Mouse (Mus musculus) megakaryocyte, embryonic 14.5 days (primary cell): ENCODE results near the gene Zfp628. TPM values are rescaled to one million over a fixed set of nuclear protein-coding genes. Genes with fewer than 3 reads are reported as not detected.
A peak's percentile ranks its signal among the peaks of the same experiment; 100 is the strongest.

Experiments used
- H3K27me3 ChIP-seq: replicated peaks from 2 replicates; pipeline ENCODE3; 2012; ENCODE audit warnings: inconsistent platforms
- H3K36me3 ChIP-seq: replicated peaks from 2 replicates; pipeline ENCODE3; 2012; ENCODE audit warnings: low read length, inconsistent platforms, mixed read lengths
- H3K4me1 ChIP-seq: 2 replicates; pipeline ENCODE4 v1.6.1; 2012; ENCODE audit warnings: inconsistent platforms
- H3K4me3 ChIP-seq: replicated peaks from 2 replicates; pipeline ENCODE3; 2012; ENCODE audit warnings: moderate library complexity, mild to moderate bottlenecking, inconsistent platforms
- H3K9me3 ChIP-seq: 2 replicates; pipeline ENCODE4 v1.6.1; 2012; ENCODE audit warnings: inconsistent platforms
- FLI1 ChIP-seq: IDR thresholded peaks from 2 replicates; pipeline ENCODE4 v1.6.1; 2012; ENCODE audit warnings: low read length, inconsistent platforms, mixed read lengths
- GATA1 ChIP-seq: IDR thresholded peaks from 3 replicates; pipeline ENCODE4 v1.6.1; 2012; ENCODE audit warnings: mixed read lengths, low read length, inconsistent platforms, borderline replicate concordance
- polyA plus RNA-seq: library from polyadenylated mRNA; stranded (reverse); fragments of >175 nt; gene quantifications from 2 replicates; pipeline ENCODE4 v1.2.3, GENCODE M21; 2012; ENCODE audit warnings: low replicate concordance; ENCODE audit not compliant: insufficient read depth

Gene Zfp628
- polyA plus RNA-seq, 1 experiment: 33.6 TPM

- H3K4me3 ChIP-seq: peak overlapping the region; percentile 99
- H3K4me1 ChIP-seq: peaks cover 42% of the 10 kb centered on the region
- TF ChIP-seq FLI1 (no peak), GATA1 (no peak)
- peaks cover 5% of the 10 kb centered on the region; the same call in 1 of the 2 replicates for H3K9me3 ChIP-seq
- H3K36me3 ChIP-seq: peaks cover 43% of the 10 kb centered on the region
- H3K27me3 ChIP-seq: no peaks in the 10 kb centered on the region
Observed at GRCm38 (mm10) chr7:4915669-4916416, 826 bp downstream of the Zfp628 start.

GRCm38 (mm10) chr7:4917494-4917893 lies 2.5 kb downstream of the Zfp628 start:
- peaks cover 51% of the 10 kb centered on the region for H3K36me3 ChIP-seq
- H3K9me3 ChIP-seq: peaks cover 5% of the 10 kb centered on the region; the same call in 1 of the 2 replicates
- peaks cover 56% of the 10 kb centered on the region for H3K4me1 ChIP-seq
- TF ChIP-seq FLI1 (no peak), GATA1 (no peak)
- peaks cover 2% of the 10 kb centered on the region for H3K27me3 ChIP-seq
- no peak overlapping the region for H3K4me3 ChIP-seq

- Histone ChIP-seq H3K27me3 (peaks cover 14% of the 10 kb centered on the region), H3K36me3 (peaks cover 51% of the 10 kb centered on the region), H3K4me1 (peaks cover 68% of the 10 kb centered on the region), H3K4me3 (no peak overlapping the region), H3K9me3 (peaks cover 5% of the 10 kb centered on the region; the same call in 1 of the 2 replicates)
- TF ChIP-seq GATA1: no peak
- no peak for TF ChIP-seq FLI1
Observed at GRCm38 (mm10) chr7:4918681-4919080, 3.7 kb downstream of the Zfp628 start.

- Histone ChIP-seq H3K9me3 (peaks cover 5% of the 10 kb centered on the region; the same call in 1 of the 2 replicates), H3K36me3 (peaks cover 51% of the 10 kb centered on the region), H3K27me3 (peaks cover 18% of the 10 kb centered on the region), H3K4me3 (no peak overlapping the region), H3K4me1 (peaks cover 71% of the 10 kb centered on the region)
- TF ChIP-seq GATA1 (no peak), FLI1 (no peak)
Observed at GRCm38 (mm10) chr7:4919096-4919495, 4.1 kb downstream of the Zfp628 start.

- peaks cover 51% of the 10 kb centered on the region for H3K36me3 ChIP-seq
- TF ChIP-seq FLI1 (no peak), GATA1 (no peak)
- peaks cover 74% of the 10 kb centered on the region for H3K4me1 ChIP-seq
- H3K9me3 ChIP-seq: peaks cover 5% of the 10 kb centered on the region; the same call in 1 of the 2 replicates
- peaks cover 26% of the 10 kb centered on the region for H3K27me3 ChIP-seq
- peak overlapping the region; percentile 2 for H3K4me3 ChIP-seq
Observed at GRCm38 (mm10) chr7:4919971-4920370, 5.0 kb downstream of the Zfp628 start.

GRCm38 (mm10) chr7:4920496-4920895 lies 5.5 kb downstream of the Zfp628 start:
- Histone ChIP-seq H3K9me3 (peaks cover 5% of the 10 kb centered on the region; the same call in 1 of the 2 replicates), H3K4me3 (no peak overlapping the region), H3K4me1 (peaks cover 80% of the 10 kb centered on the region), H3K27me3 (peaks cover 30% of the 10 kb centered on the region), H3K36me3 (peaks cover 51% of the 10 kb centered on the region)
- TF ChIP-seq GATA1: no peak
- TF ChIP-seq FLI1: no peak

- peak overlapping the region; percentile 81 for H3K4me3 ChIP-seq
- H3K4me1 ChIP-seq: peaks cover 80% of the 10 kb centered on the region
- peaks cover 5% of the 10 kb centered on the region; the same call in 1 of the 2 replicates for H3K9me3 ChIP-seq
- peaks cover 37% of the 10 kb centered on the region for H3K27me3 ChIP-seq
- peaks cover 51% of the 10 kb centered on the region for H3K36me3 ChIP-seq
- TF ChIP-seq FLI1 (no peak), GATA1 (no peak)
Observed at GRCm38 (mm10) chr7:4920976-4921823, 6.2 kb downstream of the Zfp628 start.

GRCm38 (mm10) chr7:4921824-4922482 lies 6.9 kb downstream of the Zfp628 start, which contains the start of gene Nat14:
TSS of gene Nat14 (plus strand) at chr7:4922028.
- peaks cover 45% of the 10 kb centered on the region for H3K27me3 ChIP-seq
- peaks cover 47% of the 10 kb centered on the region for H3K36me3 ChIP-seq
- H3K4me1 ChIP-seq: peaks cover 72% of the 10 kb centered on the region
- no peak for TF ChIP-seq GATA1
- no peak for TF ChIP-seq FLI1
- peak within 1 kb of the TSS; percentile 88 for H3K4me3 ChIP-seq
- peaks cover 5% of the 10 kb centered on the region; the same call in 1 of the 2 replicates for H3K9me3 ChIP-seq

- Histone ChIP-seq H3K9me3 (peaks cover 5% of the 10 kb centered on the region; the same call in 1 of the 2 replicates), H3K4me3 (peak overlapping the region; percentile 88), H3K27me3 (peaks cover 50% of the 10 kb centered on the region), H3K4me1 (peaks cover 67% of the 10 kb centered on the region), H3K36me3 (peaks cover 41% of the 10 kb centered on the region)
- TF ChIP-seq FLI1 (no peak), GATA1 (no peak)
Observed at GRCm38 (mm10) chr7:4922508-4922907, 7.5 kb downstream of the Zfp628 start.
